Mouse (Mus musculus): ENCODE measurements at regions not wholly inside any gene's neighbourhood (a gene's known extent, or its start where the extent isn't known, plus 50 kb on each side); places are given as distances from the start of the nearest gene placed in this dataset.

- TF ChIP-seq TCF12 (IDR thresholded peaks at IDR 0.05; ENCODE audit: insufficient read depth, poor library complexity, severe bottlenecking) (no peak), POLR2A (IDR thresholded peaks at IDR 0.05; ENCODE audit: insufficient read length, low read depth) (no peak)
Measured at GRCm38 (mm10) chr8:36304809-36305208, 539.2 kb downstream of the Gm19410 start.

Measured in myocyte (in vitro differentiated cells).